Mouse (Mus musculus) midbrain, embryonic 11.5 days (tissue): Measurements from ENCODE around the gene P2rx7. TPM values are rescaled to one million over a fixed set of nuclear protein-coding genes. Genes with fewer than 3 reads are reported as not detected.

Experiments used
- ATAC-seq: fragments of 200-750 bp; cut with Nextera tagmentation; 2 replicates; pipeline ENCODE4 v1.8.0; 2017; ENCODE audit warnings: moderate TSS enrichment, moderate library complexity; ENCODE audit not compliant: low FRiP score
- DNase-seq: peaks from one replicate; pipeline ENCODE4 v3.0.0; 2015; ENCODE audit warnings: low spot score; ENCODE audit errors: missing footprints
- H3K27ac ChIP-seq: fragments of 300-500 bp; sonication (generic); 2 replicates; pipeline ENCODE4 v1.5.1; 2014; ENCODE audit warnings: low read depth, low read length
- H3K27me3 ChIP-seq: fragments of 300-500 bp; sonication (generic); 2 replicates; pipeline ENCODE4 v1.6.1; 2014; ENCODE audit warnings: mild to moderate bottlenecking, low read length, moderate library complexity, mixed read lengths; ENCODE audit not compliant: control insufficient read depth, insufficient read depth
- H3K36me3 ChIP-seq: fragments of 300-500 bp; sonication (generic); 2 replicates; pipeline ENCODE4 v1.6.1; 2014; ENCODE audit warnings: mild to moderate bottlenecking, low read length, moderate library complexity, mixed read lengths; ENCODE audit not compliant: control insufficient read depth, insufficient read depth
- H3K4me1 ChIP-seq: fragments of 300-500 bp; sonication (generic); 2 replicates; pipeline ENCODE4 v1.6.1; 2014; ENCODE audit warnings: low read length; ENCODE audit not compliant: control insufficient read depth, insufficient read depth
- H3K4me2 ChIP-seq: fragments of 300-500 bp; sonication (generic); 2 replicates; pipeline ENCODE4 v1.6.1; 2014; ENCODE audit warnings: mild to moderate bottlenecking, moderate library complexity
- H3K4me3 ChIP-seq: fragments of 300-500 bp; sonication (generic); 2 replicates; pipeline ENCODE4 v1.5.1; 2014; ENCODE audit warnings: low read depth, low read length
- H3K9ac ChIP-seq: fragments of 300-500 bp; sonication (generic); 2 replicates; pipeline ENCODE4 v1.6.1; 2014; ENCODE audit warnings: low read length
- H3K9me3 ChIP-seq: fragments of 300-500 bp; sonication (generic); 2 replicates; pipeline ENCODE4 v1.6.1; 2016; ENCODE audit warnings: low read length; ENCODE audit not compliant: control insufficient read depth
- WGBS: fragments of 180-500 bp; shearing (Covaris S2); extraction: QIAGEN DNeasy Blood & Tissue Kit; methylation state at CpG from one replicate; pipeline ENCODE4 v1.1.7; 2014; 5-methylcytosine and 5-hydroxymethylcytosine counted together
- polyA plus RNA-seq: library from polyadenylated mRNA; unstranded; fragments of >200 nt; fragmentation: Nextera tagmentation; extraction: Ambion mirVana; gene quantifications from 2 replicates; pipeline ENCODE4 v1.2.1, GENCODE M21; 2014

P2rx7 gene
- polyA plus RNA-seq, 1 experiment from 2014 or later: 0.63 TPM

DNA sequence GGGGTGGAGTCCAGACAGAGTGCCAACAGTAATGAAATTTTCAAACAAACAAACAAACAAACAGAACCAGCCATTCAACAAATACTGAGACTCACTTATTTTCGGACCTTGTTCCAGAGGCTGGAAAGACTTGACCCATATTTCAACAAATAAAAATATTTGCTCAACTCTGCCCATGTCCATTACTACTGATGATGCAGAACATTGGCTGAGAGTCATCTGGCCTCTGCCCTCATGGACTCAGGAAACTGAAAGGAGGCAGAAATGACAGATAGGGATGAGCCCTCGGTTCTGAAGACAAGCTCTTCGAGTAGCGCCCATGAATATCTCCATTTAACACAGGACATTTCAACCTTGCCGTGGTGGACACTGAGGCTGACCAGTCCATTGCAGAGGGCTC lies 21.2 kb upstream of the P2rx7 start:
- Histone ChIP-seq H3K4me1 (no peaks in the 10 kb centered on the region), H3K9me3 (no peaks in the 10 kb centered on the region), H3K27me3 (no peaks in the 10 kb centered on the region), H3K9ac (no peak overlapping the region), H3K4me2 (no peak overlapping the region), H3K27ac (no peak overlapping the region), H3K4me3 (no peak overlapping the region), H3K36me3 (no peaks in the 10 kb centered on the region)
- 91% methylated on average over 5 of the region's 5 CpGs for WGBS
- DNase-seq (no peak), ATAC-seq (no peak)

DNA sequence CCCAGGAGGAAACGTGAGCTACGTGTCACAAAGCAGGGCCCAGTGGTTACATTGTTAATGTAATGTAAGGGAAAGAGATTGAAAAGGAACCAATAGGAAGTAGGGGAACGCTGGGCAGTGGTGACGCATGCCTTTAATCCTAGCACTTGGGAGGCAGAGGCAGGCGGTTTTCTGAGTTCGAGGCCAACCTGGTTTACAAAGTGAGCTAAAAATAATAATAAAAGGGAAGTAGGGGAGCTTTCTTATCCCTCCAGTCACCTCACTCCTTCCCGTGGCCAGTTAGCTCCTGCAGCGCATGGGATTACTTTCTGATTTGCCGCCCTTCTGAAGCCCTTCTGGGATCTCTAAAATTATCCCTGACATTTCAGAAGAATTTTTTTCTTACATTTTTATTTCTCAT lies 19.9 kb upstream of the P2rx7 start:
- no peak overlapping the region for H3K9ac ChIP-seq
- WGBS: 82% methylated on average over 9 of the region's 9 CpGs
- no peaks in the 10 kb centered on the region for H3K36me3 ChIP-seq
- H3K27ac ChIP-seq: no peak overlapping the region
- no peaks in the 10 kb centered on the region for H3K4me1 ChIP-seq
- H3K27me3 ChIP-seq: no peaks in the 10 kb centered on the region; the same call in 1 of the 2 replicates
- no peak overlapping the region for H3K4me2 ChIP-seq
- no peak overlapping the region for H3K4me3 ChIP-seq
- H3K9me3 ChIP-seq: no peaks in the 10 kb centered on the region
- DNase-seq (no peak), ATAC-seq (no peak)

DNA sequence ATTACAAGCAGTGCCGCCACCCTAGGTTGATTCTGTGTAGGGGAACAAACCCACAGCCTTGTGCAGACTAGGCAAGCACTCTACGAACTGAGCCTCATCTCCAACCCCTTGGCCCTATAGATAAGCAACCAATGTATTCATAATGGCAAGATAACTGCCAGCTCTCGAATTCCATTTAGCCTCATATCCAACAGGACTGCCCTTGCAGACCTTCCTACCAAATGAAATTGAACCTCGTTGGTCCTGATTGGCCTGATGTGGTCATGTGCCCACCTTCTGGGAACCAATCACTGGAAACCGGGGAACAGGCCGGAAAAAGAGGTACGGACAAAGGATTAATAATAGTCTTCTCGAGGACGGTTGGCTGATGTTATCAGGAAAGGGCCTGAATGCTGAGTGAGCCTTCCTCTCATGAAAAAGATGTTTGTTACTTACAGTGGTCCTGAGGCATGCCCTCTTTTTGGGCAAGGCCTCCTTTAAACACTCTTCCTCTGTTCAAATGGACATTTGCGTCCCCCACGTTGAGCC lies 18.7 kb upstream of the P2rx7 start:
- Histone ChIP-seq H3K36me3 (no peaks in the 10 kb centered on the region), H3K27ac (no peak overlapping the region), H3K9ac (no peak overlapping the region), H3K4me1 (no peaks in the 10 kb centered on the region), H3K4me2 (no peak overlapping the region), H3K9me3 (no peaks in the 10 kb centered on the region), H3K27me3 (no peaks in the 10 kb centered on the region; the same call in 1 of the 2 replicates), H3K4me3 (no peak overlapping the region)
- ATAC-seq (no peak), DNase-seq (no peak)
- 93% methylated on average over 11 of the region's 11 CpGs for WGBS

DNA sequence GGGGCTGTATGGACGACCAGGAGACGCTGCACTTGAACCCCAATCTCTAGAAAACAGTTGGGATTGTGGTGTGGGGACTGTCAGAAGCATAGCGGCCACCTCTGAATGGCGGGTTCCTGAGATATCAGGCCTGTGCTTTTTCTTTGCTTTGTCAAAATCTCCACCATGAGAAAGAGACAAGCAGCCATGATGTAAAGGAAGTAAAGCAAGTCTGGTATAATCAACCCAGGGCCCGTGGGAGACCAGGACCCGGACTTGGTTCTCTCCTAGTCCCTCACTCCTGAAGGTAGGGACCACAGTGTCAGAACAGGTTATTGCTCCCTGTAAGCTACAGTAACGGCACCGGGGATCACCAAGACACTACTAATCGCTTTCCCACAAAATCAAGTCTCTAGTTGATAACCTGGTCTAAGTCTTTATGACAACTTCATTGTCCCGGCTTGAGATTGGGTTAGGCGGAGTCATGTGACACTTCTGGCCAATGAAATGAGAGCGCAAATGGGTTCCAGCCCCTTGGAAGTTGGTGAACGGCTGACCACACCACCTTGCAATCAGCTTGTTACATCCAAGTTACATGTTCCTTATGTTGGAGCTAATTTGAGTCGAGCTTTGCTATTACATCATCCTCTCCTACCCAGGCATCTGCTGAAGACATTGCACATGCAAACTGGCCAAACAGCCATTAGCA lies 18.0 kb upstream of the P2rx7 start:
- no peak for DNase-seq
- H3K4me3 ChIP-seq: no peak overlapping the region

DNA sequence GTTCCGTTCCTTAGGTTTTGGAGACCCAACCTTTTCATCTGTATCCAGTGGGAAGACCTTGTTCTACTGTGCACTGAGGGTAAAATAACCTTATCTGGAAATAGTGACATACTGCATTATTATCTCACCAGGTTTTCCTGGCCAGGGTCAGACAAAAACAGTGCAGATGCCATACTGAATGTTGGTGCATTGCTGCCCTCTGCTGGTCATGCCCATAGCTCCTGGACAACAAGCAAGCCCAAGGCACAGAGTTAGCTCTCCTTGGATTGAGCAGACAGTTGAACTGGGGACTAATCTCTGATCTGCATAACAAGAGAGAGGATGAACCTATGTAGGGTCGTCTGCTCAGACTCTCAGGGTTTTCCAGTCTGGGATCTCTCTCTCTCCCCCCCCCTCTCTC lies 16.5 kb upstream of the P2rx7 start:
- H3K27ac ChIP-seq: no peak overlapping the region
- H3K36me3 ChIP-seq: no peaks in the 10 kb centered on the region
- peak; percentile 79 for ATAC-seq
- H3K4me1 ChIP-seq: no peaks in the 10 kb centered on the region
- no peaks in the 10 kb centered on the region for H3K9me3 ChIP-seq
- DNase-seq: peak; percentile 97
- H3K9ac ChIP-seq: no peak overlapping the region
- H3K4me3 ChIP-seq: no peak overlapping the region
- H3K27me3 ChIP-seq: no peaks in the 10 kb centered on the region; the same call in 1 of the 2 replicates
- WGBS: 43% methylated on average over 2 of the region's 2 CpGs
- no peak overlapping the region for H3K4me2 ChIP-seq

More for the DNA sequence above, 18.0 kb upstream of the P2rx7 start:
- Histone ChIP-seq H3K36me3 (no peaks in the 10 kb centered on the region), H3K27ac (no peak overlapping the region), H3K4me2 (no peak overlapping the region), H3K9me3 (no peaks in the 10 kb centered on the region), H3K4me1 (no peaks in the 10 kb centered on the region), H3K9ac (no peak overlapping the region), H3K27me3 (no peaks in the 10 kb centered on the region; the same call in 1 of the 2 replicates)
- ATAC-seq: no peak
- 88% methylated on average over 14 of the region's 14 CpGs for WGBS

DNA sequence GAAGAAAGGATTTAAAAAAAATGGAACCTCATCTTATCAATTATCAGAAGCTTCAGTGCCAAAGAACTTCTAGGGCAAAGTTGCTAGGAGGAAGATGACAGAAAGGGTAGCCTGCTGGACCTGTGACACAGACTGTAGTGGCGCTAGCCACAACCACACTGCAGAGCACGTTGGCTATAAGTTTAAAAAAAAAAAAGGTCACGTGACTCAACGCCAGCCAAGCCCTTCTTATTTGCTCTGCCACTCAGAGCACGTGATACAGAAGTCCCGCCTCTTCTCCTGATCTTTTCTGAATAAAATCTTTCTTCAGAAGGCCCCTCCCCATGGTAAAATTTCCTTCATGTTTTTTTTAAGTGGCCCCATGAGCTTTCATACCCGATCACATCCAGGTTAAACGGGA lies 8.5 kb upstream of the P2rx7 start:
- H3K27ac ChIP-seq: no peak overlapping the region
- 86% methylated on average over 8 of the region's 8 CpGs for WGBS
- H3K4me1 ChIP-seq: 0 out of 2 replicates have a peak, but pooled peaks cover 3% of the 10 kb centered on the region
- no peaks in the 10 kb centered on the region for H3K27me3 ChIP-seq
- no peaks in the 10 kb centered on the region for H3K9me3 ChIP-seq
- ATAC-seq (no peak), DNase-seq (no peak)
- no peaks in the 10 kb centered on the region for H3K36me3 ChIP-seq
- no peak overlapping the region for H3K4me3 ChIP-seq
- no peak overlapping the region for H3K9ac ChIP-seq
- no peak overlapping the region for H3K4me2 ChIP-seq

DNA sequence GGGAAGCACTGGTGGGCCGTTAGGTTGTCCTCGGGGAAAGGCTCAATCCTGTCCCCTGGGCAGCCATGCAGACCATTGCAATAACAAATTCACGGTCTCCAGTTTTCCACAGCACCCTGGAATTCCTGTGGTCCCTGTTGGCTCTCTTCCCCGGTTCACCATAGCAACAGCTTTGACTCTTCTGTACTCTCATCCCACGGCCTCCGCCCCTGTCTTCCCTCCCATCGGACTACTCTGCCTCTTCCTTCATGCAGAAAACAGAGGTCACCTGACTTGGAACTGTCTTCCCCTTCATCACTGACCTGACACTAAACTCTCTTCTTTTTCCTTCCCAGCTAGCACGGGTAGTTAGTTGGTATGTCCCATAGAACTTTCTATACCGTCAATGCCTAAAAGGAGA lies 7.4 kb upstream of the P2rx7 start:
- Histone ChIP-seq H3K4me2 (no peak overlapping the region), H3K27ac (no peak overlapping the region), H3K4me3 (no peak overlapping the region), H3K4me1 (0 out of 2 replicates have a peak, but pooled peaks cover 3% of the 10 kb centered on the region), H3K36me3 (no peaks in the 10 kb centered on the region), H3K9me3 (no peaks in the 10 kb centered on the region), H3K9ac (no peak overlapping the region), H3K27me3 (no peaks in the 10 kb centered on the region)
- 70% methylated on average over 9 of the region's 9 CpGs for WGBS
- ATAC-seq (no peak), DNase-seq (no peak)

DNA sequence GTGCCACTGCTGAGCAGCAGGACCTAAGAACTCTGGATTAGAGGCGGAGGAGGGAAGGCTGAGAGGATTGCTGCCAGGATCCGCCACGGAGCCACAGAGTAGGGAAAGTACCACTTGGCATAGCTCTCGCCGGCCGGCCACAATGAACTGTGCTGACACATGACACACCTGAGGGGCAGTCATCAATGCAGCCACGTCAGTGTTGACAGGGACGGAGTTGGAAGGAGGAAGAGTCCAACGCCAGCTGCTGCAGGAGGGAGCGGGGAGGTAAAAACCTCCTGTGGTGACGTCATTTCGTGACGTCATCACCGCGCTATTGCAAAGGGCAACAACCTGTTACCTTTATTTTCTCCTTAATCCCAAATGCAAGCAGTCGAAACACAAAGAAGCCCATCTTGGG lies 6.8 kb upstream of the P2rx7 start:
- H3K36me3 ChIP-seq: no peaks in the 10 kb centered on the region
- no peak overlapping the region for H3K4me3 ChIP-seq
- no peak for DNase-seq
- ATAC-seq: no peak
- 0 out of 2 replicates have a peak, but pooled peaks cover 3% of the 10 kb centered on the region for H3K4me1 ChIP-seq
- H3K9ac ChIP-seq: no peak overlapping the region
- WGBS: 56% methylated on average over 16 of the region's 16 CpGs
- peak overlapping the region; percentile 40 for H3K4me2 ChIP-seq
- H3K27ac ChIP-seq: no peak overlapping the region
- H3K9me3 ChIP-seq: no peaks in the 10 kb centered on the region
- H3K27me3 ChIP-seq: no peaks in the 10 kb centered on the region

DNA sequence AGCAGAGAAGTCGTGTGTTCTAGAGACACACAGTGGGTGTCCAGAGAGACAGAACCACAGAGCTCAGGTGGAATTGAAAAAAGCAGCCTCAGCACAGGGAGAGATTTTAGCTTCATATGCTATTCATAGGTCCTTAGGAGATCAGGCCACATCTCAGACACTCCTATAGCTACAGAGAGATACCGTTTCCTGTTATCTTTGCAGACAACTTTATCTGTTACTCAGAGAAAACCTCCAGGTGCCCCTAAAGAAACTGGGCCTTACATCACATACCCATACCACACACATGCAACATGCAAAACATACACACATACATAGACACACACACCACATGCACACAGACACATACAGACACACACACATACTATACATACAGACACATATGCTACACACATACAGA lies 5.4 kb upstream of the P2rx7 start:
- Histone ChIP-seq H3K27ac (no peak overlapping the region), H3K4me2 (no peak overlapping the region), H3K9me3 (no peaks in the 10 kb centered on the region), H3K27me3 (no peaks in the 10 kb centered on the region), H3K9ac (no peak overlapping the region), H3K36me3 (no peaks in the 10 kb centered on the region), H3K4me1 (0 out of 2 replicates have a peak, but pooled peaks cover 3% of the 10 kb centered on the region), H3K4me3 (no peak overlapping the region)
- WGBS: 75% methylated on average over 2 of the region's 2 CpGs
- no peak for DNase-seq
- no peak for ATAC-seq
